Mouse (Mus musculus) left cerebral cortex, adult 2 months (tissue): ENCODE results near the gene Ccser1. TPM values are rescaled to one million over a fixed set of nuclear protein-coding genes. Genes with fewer than 3 reads are reported as not detected.

ENCODE experiments used
- DNase-seq, 2 experiments: peaks; one replicate each; pipeline ENCODE4 v3.0.0; 2021 to 2022; ENCODE audit warnings: low spot score in 2 of 2, mixed read lengths in 1 of 2; ENCODE audit errors: extremely low spot score in 1 of 2
- H3K27ac ChIP-seq: fragments of 200-600 bp; 2 replicates; pipeline ENCODE4 v1.8.1; 2022
- H3K4me3 ChIP-seq: fragments of 200-600 bp; 2 replicates; pipeline ENCODE4 v1.8.1; 2022
- CTCF ChIP-seq: fragments of 200-600 bp; IDR thresholded peaks from 2 replicates; pipeline ENCODE4 v1.8.1; 2022; ENCODE audit warnings: antibody characterized with exemption, mild to moderate bottlenecking, moderate library complexity
- intact Hi-C: fragments of 180-260 bp; cut with DNase I; formaldehyde crosslinking; loops from one replicate; pipeline ENCODE4 v1.15.1; 2025
- long read RNA-seq, 2 experiments: library from polyadenylated mRNA; stranded (forward); transcript quantifications; one replicate each; pipeline ENCODE4 v2.0.0; 2021; ENCODE audit warnings: borderline mapping rate in 2 of 2
- total RNA-seq, 2 experiments: library from RNA; stranded (reverse); gene quantifications; 2 replicates each; pipeline ENCODE4 v1.2.3; 2021

Gene Ccser1
- total RNA-seq = 10 to 100 TPM; 34.2 to 36.0 TPM
- long read RNA-seq, experiment 1, partial matches to known transcripts = 4 of 4 reads
- long read RNA-seq, experiment 1, other reads (novel, unspliced or antisense) = 0 of 4 reads
- long read RNA-seq, experiment 2, partial matches to known transcripts = 1 of 4 reads
- long read RNA-seq, experiment 2, other reads (novel, unspliced or antisense) = 3 of 4 reads

DNA sequence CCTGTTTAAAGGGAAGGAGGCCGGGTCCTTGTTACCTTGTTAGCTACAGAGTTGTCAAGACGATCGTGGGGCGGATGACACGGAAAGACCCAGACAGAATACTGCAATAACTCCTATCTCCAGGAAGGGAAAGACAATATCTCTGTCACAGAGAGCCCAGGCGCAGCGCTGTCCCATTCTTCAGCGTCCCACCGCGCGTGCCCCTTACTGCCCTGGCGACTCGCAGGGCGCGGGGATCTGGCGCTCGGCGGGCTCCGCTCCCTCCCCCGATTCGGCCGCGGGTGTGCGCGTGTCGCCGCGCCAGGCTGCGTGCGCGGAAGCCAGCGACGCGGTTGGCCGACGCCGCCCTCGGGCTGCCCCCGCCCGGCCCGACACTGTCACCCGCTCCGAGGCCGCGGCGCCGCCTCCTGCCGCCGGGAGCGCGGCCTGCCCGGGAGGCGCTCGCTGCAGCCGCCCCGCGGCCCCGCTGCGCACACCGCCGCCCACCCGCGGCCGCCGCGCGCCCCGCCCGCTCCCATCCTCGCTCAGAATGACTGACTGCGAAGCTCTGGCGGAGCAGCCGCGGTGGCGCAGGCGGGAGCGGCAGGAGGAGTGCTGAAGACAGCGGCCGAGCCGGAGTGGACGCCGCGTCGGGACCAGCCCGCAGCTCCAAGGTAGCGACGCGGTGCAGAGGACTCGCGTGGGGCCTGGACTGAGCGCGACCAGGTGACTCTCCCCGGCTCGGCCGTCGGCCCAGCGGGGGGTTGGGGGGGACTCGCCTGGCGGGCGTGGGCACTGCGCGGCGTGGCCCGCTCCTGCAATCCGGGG is at the start of gene Ccser1:
Gene Ccser1, plus strand, starts transcription at position 376 of the 807 bp plus-strand sequence.
- TF ChIP-seq CTCF = no peak; the same call in 1 of the 2 replicates
- Histone ChIP-seq H3K27ac (peak within 1 kb of the TSS; percentile 87), H3K4me3 (peak within 1 kb of the TSS; percentile 79)
- intact Hi-C loops = loop anchor here (5.0 kb wide), 2 partner anchors 113 to 122 kb away; no protein-coding TSS in a partner anchor
- DNase-seq = peak; percentile 77 to 80

DNA sequence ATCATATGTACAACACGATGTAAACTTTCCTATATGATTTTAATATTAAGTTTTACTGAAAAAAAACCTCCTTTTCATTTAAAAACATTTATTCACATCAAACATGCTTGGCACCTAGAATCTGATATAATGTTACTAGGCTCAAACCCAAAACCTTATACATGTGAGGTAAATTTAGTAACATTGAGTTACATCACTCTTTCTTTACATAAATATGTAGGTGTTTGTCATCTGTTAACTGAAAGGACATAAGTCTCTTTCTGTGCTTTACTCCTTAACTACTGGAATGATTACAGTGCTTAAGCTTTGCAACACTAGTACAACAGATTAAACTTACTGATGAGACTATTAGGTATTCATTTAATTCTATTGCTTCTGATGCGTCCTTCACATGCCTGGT is 43.7 kb upstream of the Ccser1 start:
- DNase-seq = no peak
- H3K27ac ChIP-seq = no peak overlapping the region
- H3K4me3 ChIP-seq = no peak overlapping the region
- intact Hi-C loops = no loop called here
- TF ChIP-seq CTCF = no peak

DNA sequence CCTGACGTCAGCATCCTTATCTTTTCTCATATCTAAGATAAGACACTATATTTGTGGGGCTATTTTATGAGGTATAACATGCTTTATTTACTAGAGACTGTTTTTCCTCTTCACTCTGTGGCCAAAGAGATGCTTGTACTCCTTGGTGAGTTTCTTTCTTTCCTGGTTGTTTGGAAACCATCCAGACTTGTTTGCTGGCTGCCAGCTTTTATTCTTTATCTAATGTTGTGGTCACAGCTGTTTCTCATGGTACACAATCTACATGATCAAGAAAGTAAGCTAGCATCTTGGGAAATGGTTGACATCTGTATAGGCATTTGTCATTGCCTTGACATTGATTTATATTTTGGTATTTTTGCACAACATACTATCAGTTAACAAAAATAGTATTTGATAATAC is 37.1 kb upstream of the Ccser1 start:
- TF ChIP-seq CTCF = no peak
- Histone ChIP-seq H3K4me3 (no peak overlapping the region), H3K27ac (no peak overlapping the region)
- intact Hi-C loops = no loop called here
- DNase-seq = no peak

DNA sequence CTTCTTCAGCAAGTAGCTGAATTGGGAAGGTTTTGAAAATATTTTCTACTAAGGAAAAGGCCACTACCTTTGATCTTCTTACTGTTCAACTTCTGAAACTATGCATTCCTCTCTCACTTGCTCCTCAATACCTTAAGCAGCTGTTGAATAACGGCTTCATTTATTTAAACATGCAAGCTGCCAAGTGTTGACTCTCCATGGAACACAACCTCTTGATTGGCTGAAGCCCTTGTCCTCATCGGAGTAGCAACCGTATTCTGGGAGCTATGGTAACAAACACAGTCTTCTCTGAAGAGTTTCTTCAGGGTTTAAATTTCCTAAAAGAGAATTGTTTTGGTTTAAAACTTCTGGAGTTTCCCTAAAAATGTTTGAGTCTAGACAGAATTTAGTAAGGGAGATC is 27.2 kb upstream of the Ccser1 start:
- no peak overlapping the region for H3K4me3 ChIP-seq
- DNase-seq = no peak
- no peak for TF ChIP-seq CTCF
- intact Hi-C loops = no loop called here
- no peak overlapping the region for H3K27ac ChIP-seq

DNA sequence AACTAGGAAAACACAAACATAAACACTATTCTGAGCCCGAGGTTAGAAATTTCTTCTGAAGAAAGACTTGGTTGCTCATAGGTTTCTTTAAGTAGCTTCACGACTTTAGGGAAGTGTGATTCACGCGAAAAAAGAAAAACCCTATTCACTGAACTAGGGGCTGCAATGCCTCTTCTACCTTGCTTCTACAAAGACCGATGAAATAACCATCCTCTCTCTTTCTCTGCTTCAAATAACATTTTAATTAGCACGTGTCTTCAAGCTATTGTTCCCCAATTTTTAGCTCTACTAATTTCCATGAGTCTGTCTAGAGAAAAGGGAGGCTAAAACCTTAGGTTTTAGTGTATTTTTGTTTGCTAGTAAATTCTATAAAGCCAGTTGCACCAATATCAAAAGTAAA is 25.5 kb upstream of the Ccser1 start:
- TF ChIP-seq CTCF = no peak
- H3K27ac ChIP-seq = no peak overlapping the region
- intact Hi-C loops = no loop called here
- no peak for DNase-seq
- no peak overlapping the region for H3K4me3 ChIP-seq

DNA sequence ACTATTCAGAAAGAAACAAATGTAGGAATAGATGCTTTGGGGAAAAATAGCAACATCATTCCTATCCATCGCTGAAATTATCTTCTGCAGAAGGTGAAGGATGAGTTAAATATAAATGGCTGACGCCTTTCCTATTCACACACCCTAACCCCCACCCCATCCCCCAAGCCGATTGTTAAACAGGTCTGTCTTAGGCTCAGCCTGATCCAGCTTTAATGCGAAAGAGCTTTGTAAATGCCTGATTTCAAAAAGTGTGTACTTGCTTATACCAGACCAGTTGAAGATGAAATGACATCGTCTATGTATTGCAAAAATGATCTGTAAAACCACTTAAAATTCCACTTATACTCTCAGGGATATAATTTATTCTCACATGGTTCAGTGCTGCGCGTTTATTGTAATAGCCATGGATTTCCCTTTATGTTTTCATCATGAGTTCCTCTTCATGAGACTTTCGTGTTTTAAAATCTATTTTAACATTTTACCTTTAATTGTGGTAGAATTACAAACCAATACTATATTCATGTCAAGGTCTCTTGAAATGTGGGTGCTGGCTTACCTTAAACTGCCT is 25.0 kb upstream of the Ccser1 start:
- no peak for DNase-seq
- intact Hi-C loops = no loop called here

DNA sequence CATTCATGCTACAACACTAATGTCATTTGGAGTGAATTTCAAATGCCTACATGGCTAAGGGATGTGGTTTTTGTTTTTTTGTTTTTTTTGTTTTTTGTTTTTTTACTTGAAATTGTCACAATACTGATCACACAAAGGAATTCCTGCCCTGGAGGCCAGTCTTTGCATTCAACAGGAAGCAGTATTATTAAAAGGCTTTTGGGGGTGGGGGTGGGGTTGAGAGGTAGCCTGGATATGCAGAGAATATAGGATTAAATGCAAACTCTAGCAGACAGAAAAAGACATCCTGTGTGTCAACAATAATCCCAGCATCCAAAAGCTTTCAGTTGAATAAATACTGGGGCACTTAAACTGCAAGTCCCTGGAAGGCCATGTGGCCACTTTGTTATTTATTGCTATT is 24.4 kb upstream of the Ccser1 start:
- no peak for DNase-seq
- no peak overlapping the region for H3K4me3 ChIP-seq
- H3K27ac ChIP-seq = no peak overlapping the region
- intact Hi-C loops = no loop called here
- no peak for TF ChIP-seq CTCF

More for the DNA sequence above, 25.0 kb upstream of the Ccser1 start:
- TF ChIP-seq CTCF = no peak
- H3K4me3 ChIP-seq = no peak overlapping the region
- H3K27ac ChIP-seq = no peak overlapping the region

DNA sequence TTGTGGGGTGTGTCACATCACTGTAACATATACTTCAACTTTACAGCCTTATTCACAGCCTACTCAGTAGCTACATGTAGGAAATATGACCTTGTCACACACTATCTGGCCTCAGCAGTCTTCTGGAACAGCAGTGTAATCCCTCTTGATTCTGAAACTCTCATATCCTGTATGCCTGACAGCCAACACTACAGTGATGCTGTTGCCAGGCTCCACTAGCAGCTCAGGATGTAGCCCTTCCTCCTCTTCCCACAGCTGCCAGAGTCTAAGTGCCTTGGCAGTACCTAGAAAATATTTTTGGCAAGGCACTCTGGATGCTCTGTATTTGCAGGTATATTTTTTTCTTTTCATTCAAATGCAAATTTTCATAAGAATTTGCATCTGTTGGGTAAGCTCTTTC is 18.0 kb upstream of the Ccser1 start:
- intact Hi-C loops = no loop called here
- no peak for DNase-seq
- Histone ChIP-seq H3K27ac (no peak overlapping the region), H3K4me3 (no peak overlapping the region)
- no peak for TF ChIP-seq CTCF

DNA sequence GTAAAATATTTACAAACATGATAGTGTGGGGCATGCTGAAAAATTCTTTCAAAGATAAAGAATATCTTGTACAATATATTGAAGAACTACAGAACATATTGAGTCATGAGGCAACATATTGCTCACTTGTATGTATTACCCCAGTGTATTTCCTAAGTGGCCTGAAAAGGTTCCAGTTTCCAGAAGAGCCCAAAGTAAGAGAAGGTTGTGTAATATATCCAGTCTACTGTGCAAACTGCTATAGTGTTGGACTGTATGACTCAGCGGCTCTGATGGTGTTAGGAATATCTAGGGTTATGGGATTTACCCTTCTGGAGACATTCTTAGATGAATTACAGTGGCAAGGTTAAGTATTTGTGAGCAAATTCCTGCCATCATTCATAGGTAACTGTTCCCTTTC is 13.2 kb upstream of the Ccser1 start:
- H3K4me3 ChIP-seq = no peak overlapping the region
- DNase-seq = no peak
- intact Hi-C loops = no loop called here
- no peak for TF ChIP-seq CTCF
- no peak overlapping the region for H3K27ac ChIP-seq

DNA sequence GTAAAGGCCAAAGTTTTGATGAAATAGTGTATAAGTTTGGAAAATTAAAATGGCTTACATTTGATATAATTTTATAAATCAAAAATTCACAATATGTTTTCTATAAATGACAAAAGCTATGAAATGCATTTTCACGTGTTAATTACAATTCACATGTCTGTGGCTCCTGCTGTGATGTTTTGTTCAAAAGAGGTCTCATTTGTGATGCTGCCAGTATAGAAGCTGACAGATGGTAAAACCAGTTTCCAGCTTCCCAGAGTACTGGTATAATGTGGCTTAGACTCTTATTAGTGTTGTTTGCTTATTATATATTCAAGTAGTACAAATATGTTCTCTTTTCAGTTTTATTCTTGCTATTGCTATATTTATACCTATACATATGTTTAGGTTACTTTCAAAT is 4.0 kb upstream of the Ccser1 start:
- TF ChIP-seq CTCF = no peak
- intact Hi-C loops = loop anchor here (5.0 kb wide), 1 partner anchor 109 kb away; no protein-coding TSS in a partner anchor
- Histone ChIP-seq H3K27ac (no peak overlapping the region), H3K4me3 (no peak overlapping the region)
- DNase-seq = no peak

DNA sequence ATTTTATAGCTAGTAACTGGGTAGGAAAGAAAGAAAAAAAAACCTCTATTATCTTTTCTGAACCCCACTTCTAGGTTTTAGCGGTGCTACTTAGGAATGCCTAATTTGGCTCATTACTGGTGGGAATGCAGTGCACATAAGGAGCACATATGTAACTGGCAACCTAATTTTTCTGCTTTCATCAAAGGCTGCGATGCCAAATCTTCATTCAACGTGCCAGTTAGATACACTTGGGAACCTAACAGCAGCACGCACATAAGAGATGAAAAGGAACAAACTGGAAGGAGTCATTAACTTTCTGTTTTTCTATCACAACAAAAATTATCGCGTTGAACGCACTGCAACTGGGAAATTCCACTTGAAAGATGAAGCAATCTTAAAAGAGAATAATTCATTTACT is 2.6 kb upstream of the Ccser1 start:
- H3K4me3 ChIP-seq = no peak overlapping the region
- no peak for DNase-seq
- TF ChIP-seq CTCF = no peak
- intact Hi-C loops = loop anchor here (5.0 kb wide), 1 partner anchor 110 kb away; no protein-coding TSS in a partner anchor
- no peak overlapping the region for H3K27ac ChIP-seq

DNA sequence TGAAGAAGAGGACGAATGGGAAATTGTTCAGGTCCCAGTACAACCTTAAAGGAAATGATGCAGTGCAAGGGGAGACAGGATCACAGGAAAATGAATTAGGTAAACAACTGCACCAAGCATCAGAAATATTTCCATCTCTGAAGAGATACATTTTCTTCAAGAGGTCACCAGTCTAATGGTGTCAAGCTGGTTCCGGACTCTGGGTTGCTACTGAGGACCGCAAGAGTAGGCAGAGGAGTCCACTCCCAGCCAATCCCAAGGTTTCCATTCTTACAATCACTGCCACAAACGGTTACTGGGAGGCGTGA is 529 bp upstream of the Ccser1 start:
- Histone ChIP-seq H3K27ac (0 out of 2 replicates have a peak overlapping the region, but pooled peaks have one; percentile 47), H3K4me3 (peak overlapping the region; percentile 79)
- intact Hi-C loops = loop anchor here (5.0 kb wide), 1 partner anchor 112 kb away; no protein-coding TSS in a partner anchor
- no peak for TF ChIP-seq CTCF
- no peak for DNase-seq
